Mouse (Mus musculus): ENCODE measurements around the gene Shcbp1l. TPM values are rescaled to one million over a fixed set of nuclear protein-coding genes. Genes with fewer than 3 reads are reported as not detected.

Gene Shcbp1l
- polyA plus RNA-seq, 1 experiment, result 0.13 TPM

GRCm38 (mm10) chr1:153500030-153500429, 75.1 kb downstream of the Shcbp1l start:
- WGBS, result 80% methylated on average over 9 of the region's 9 CpGs
- TF ChIP-seq CTCF (IDR thresholded peaks at IDR 0.05; ENCODE audit: insufficient read depth, low read length) (no peak), POLR2A (IDR thresholded peaks at IDR 0.05; ENCODE audit: borderline replicate concordance, extremely low read depth, low read depth, low read length) (no peak)
- Histone ChIP-seq H3K4me1 (ENCODE audit: control insufficient read depth, insufficient read depth, low read length) (no peaks in the 10 kb centered on the region), H3K4me3 (replicated peaks; ENCODE audit: extremely low read depth, low read depth, low read length) (no peak overlapping the region)
- DNase-seq, result no peak

DNA sequence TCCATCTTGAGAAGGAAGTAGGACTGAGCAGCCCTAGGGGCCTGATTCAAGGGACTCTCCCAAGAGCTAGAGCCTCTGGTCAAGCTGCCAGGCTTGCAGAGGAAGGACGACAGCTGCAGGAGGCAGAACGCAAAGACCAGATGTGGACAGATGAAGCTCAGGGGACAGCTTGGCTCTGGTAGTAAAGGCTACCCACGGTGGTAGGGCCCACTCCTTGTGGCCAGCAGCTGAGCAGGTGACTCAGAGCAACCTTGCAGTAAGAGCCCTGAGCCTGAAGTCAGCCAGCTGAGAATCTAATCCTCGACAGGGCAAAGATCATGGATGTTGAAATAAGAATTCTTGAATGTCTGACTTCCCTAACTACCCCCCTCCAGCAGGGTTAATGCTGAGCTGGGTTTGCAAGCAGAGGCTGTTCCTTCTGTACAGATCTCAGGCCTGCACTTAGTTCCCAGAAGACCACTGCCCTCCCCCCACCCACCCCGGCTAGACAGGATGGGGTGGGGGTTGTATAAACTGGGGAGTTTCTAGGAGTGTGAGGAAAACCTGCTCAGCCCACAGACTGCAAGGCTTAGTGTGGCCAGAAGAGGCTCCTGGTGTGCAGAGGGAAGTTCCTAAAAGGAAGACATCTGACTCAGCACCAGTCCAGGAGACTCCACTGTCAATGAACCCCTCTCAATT, 76.8 kb downstream of the Shcbp1l start:
- DNase-seq, result no peak

More for the DNA sequence above, 76.8 kb downstream of the Shcbp1l start:
- Histone ChIP-seq H3K4me1 (ENCODE audit: control insufficient read depth, insufficient read depth, low read length) (no peaks in the 10 kb centered on the region), H3K4me3 (replicated peaks; ENCODE audit: extremely low read depth, low read depth, low read length) (no peak overlapping the region)
- no peak for TF ChIP-seq CTCF (IDR thresholded peaks at IDR 0.05; ENCODE audit: insufficient read depth, low read length)
- no peak for TF ChIP-seq POLR2A (IDR thresholded peaks at IDR 0.05; ENCODE audit: borderline replicate concordance, extremely low read depth, low read depth, low read length)
- WGBS, result 39% methylated on average over 5 of the region's 5 CpGs

Other genes starting within 250 kb of the Shcbp1l start
- gene Lamc2, start 238.7 kb upstream of the Shcbp1l start, polyA plus RNA-seq (2012; rRNA removed), result 36.4 and 37.5 TPM in 2 replicates
- gene Lamc1, start 92.4 kb upstream of the Shcbp1l start, polyA plus RNA-seq (2012; rRNA removed), result 101 and 116 TPM in 2 replicates
- 8.0 and 16.1 TPM in 2 replicates for gene Dhx9, start 62.5 kb downstream of the Shcbp1l start, polyA plus RNA-seq (2012; rRNA removed)
- gene Npl, start 124.9 kb downstream of the Shcbp1l start, polyA plus RNA-seq (2012; rRNA removed), result 1.0 and 1.1 TPM in 2 replicates
- gene Rgs8, start 227.9 kb downstream of the Shcbp1l start, polyA plus RNA-seq (2012; rRNA removed), result 0.01 TPM in 1 of 2 replicates, not detected in the other

Data from lung, adult 2 months (tissue).